Mouse (Mus musculus): ENCODE measurements at regions not wholly inside any gene's neighbourhood (a gene's known extent, or its start where the extent isn't known, plus 50 kb on each side); places are given as distances from the start of the nearest gene placed in this dataset.

DNA sequence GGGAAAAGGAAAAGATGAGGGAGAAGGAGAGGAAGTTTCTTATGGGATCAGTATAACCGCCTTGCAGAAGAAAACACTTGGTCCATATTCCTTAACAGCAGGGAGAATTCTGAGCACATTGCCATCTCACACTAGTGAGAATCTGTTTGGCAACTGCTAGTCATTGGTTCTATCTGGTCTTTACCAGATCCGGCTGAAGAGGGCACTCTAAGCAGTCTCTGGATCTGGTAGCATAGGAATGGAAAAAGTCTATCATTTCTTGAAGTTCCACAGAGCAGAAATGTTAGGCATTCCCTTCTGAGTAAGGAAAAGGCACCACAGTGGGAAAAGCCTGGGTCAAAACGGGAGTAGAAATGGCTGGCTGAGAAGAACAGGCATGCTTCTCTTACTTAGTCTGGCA, 315.4 kb upstream of the Apob start:
- TF ChIP-seq POLR2A (IDR thresholded peaks at IDR 0.05; ENCODE audit: borderline replicate concordance, insufficient read depth, low read length): no peak
- TF ChIP-seq CTCF (IDR thresholded peaks at IDR 0.05; ENCODE audit: borderline replicate concordance, insufficient read depth, low read depth, low read length): no peak

All from cerebellum, adult 2 months (tissue).